Mouse (Mus musculus): ENCODE measurements around the gene Entpd7.

Gene Entpd7

GRCm38 (mm10) chr19:43689419-43690246 lies at the start of gene Entpd7:
Entpd7 (plus strand) TSS chr19:43689672.
- DNase-seq: peak; percentile 96

- no peak for DNase-seq
Measured at GRCm38 (mm10) chr19:43641833-43642232, 47.6 kb upstream of the Entpd7 start.

GRCm38 (mm10) chr19:43642843-43643242 lies 46.6 kb upstream of the Entpd7 start:
- no peak for DNase-seq

- no peak for DNase-seq
Measured at GRCm38 (mm10) chr19:43645508-43645907, 44.0 kb upstream of the Entpd7 start.

GRCm38 (mm10) chr19:43646852-43647251 lies 42.6 kb upstream of the Entpd7 start:
- no peak for DNase-seq

GRCm38 (mm10) chr19:43647261-43647660 lies 42.2 kb upstream of the Entpd7 start:
- DNase-seq: no peak

GRCm38 (mm10) chr19:43648343-43648742 lies 41.1 kb upstream of the Entpd7 start:
- no peak for DNase-seq

GRCm38 (mm10) chr19:43651241-43651785 lies 38.2 kb upstream of the Entpd7 start:
- no peak for DNase-seq

- DNase-seq: peak; percentile 70
Measured at GRCm38 (mm10) chr19:43655735-43656492, 33.6 kb upstream of the Entpd7 start.

GRCm38 (mm10) chr19:43659632-43660031 lies 29.8 kb upstream of the Entpd7 start:
- DNase-seq: no peak

GRCm38 (mm10) chr19:43660774-43661173 lies 28.7 kb upstream of the Entpd7 start:
- DNase-seq: no peak

GRCm38 (mm10) chr19:43662176-43662967 lies 27.1 kb upstream of the Entpd7 start:
- DNase-seq: peak; percentile 47

GRCm38 (mm10) chr19:43663471-43663870 lies 26.0 kb upstream of the Entpd7 start:
- DNase-seq: no peak

GRCm38 (mm10) chr19:43665441-43666048 lies 23.9 kb upstream of the Entpd7 start:
- DNase-seq: peak; percentile 47

- DNase-seq: no peak
Measured at GRCm38 (mm10) chr19:43666661-43667429, 22.6 kb upstream of the Entpd7 start.

GRCm38 (mm10) chr19:43667430-43667809 lies 22.1 kb upstream of the Entpd7 start:
- no peak for DNase-seq

GRCm38 (mm10) chr19:43669136-43669759 lies 20.2 kb upstream of the Entpd7 start:
- no peak for DNase-seq

GRCm38 (mm10) chr19:43671054-43671453 lies 18.4 kb upstream of the Entpd7 start:
- DNase-seq: no peak

GRCm38 (mm10) chr19:43673513-43674315 lies 15.8 kb upstream of the Entpd7 start:
- DNase-seq: no peak

GRCm38 (mm10) chr19:43674316-43674689 lies 15.2 kb upstream of the Entpd7 start:
- no peak for DNase-seq
